Mouse (Mus musculus) cortical plate, adult 2 months (tissue): Measurements from ENCODE around the gene Ppox.

Experiments used
- CTCF ChIP-seq: fragments of 200-500 bp; IDR thresholded peaks from 2 replicates; pipeline ENCODE4 v1.5.1; 2011; ENCODE audit warnings: mild to moderate bottlenecking, control low read depth, low read length; ENCODE audit not compliant: insufficient read depth; ENCODE audit errors: extremely low read depth
- POLR2A ChIP-seq: fragments of 200-500 bp; IDR thresholded peaks from 2 replicates; pipeline ENCODE4 v1.6.1; 2011; ENCODE audit warnings: mild to moderate bottlenecking, low read length, control low read depth; ENCODE audit not compliant: insufficient read depth; ENCODE audit errors: extremely low read depth

GRCm38 (mm10) chr1:171251594-171252324 is 29.2 kb downstream of the Ppox start:
- TF ChIP-seq CTCF = no peak
- no peak for TF ChIP-seq POLR2A
